Mouse (Mus musculus) gastrocnemius, postnatal 36 days (tissue): ENCODE data around the gene Tgfbr1. TPM values are rescaled to one million over a fixed set of nuclear protein-coding genes. Genes with fewer than 3 reads are reported as not detected.
A peak's percentile ranks its signal among the peaks of the same experiment; 100 is the strongest.
"Not testable (repeated sequence)": the region's sequence is repeated elsewhere in the genome, so short reads cannot be mapped to it uniquely, and the experiment has no call there.

Experiments
- DNase-seq, 2 experiments: peaks; one replicate each; pipeline ENCODE4 v3.0.0; 2022
- intact Hi-C: fragments of 180-260 bp; cut with DNase I; formaldehyde crosslinking; loops from one replicate; pipeline ENCODE4 v1.15.1; 2025
- total RNA-seq, 2 experiments: library from RNA; stranded (reverse); gene quantifications; 2 replicates each; pipeline ENCODE4 v1.2.3; 2021

Gene Tgfbr1
- total RNA-seq, 2 experiments from 2014 or later = 19.1 to 19.2 TPM

DNA sequence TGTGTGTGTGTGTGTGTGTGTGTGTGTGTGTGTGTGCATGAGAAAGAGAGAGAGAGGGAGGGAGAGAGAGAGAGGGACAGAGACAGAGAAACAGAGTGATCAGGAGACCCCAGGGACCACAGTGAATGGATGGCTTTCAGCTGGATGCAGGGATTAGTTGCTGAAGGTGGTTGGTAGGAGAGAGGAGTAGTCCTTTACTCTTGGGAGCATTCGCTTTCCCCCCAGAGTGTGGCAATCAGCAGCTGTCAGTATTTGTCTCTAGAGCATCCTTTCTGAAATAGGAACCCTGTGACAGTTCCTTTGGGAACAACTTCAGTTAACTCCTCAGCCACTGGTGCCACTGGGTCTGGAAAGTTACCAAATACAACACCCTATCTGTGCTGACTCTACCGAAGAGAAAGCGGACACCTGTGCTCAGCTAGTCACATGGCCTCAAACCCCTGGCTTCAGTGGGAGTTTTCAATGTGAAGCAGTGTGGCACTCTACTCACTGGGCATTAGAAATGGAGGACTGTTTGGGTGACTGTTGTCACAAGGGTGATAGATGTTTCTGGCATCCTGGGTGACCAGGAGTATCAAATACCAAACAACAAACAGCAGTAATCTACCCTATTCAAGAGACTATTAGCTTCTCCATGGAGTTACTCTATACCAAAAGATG lies 16.0 kb upstream of the Tgfbr1 start:
- intact Hi-C loops = loop anchor here (2.0 kb wide), 1 partner anchor 40 kb away; no protein-coding TSS in a partner anchor
- DNase-seq = no peak

DNA sequence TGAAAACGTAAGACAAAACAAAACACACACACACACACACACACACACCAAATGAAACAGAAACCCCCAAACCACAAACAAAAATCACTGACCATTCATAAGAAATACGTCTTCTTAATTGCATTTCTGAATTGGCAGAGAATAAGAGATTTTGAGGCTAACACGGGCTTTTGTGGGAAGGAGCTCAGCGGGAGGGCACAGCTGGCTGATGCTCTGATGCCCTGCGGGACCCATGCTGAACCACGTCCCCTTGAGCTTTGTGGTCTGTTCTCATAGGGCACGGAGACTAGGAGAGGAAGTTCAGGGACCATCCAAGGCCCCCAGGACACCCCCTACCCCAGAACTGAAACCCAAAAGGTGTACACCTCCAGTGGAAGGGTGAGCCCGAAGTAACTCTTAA lies 10.4 kb upstream of the Tgfbr1 start:
- no peak for DNase-seq
- intact Hi-C loops = no loop called here

DNA sequence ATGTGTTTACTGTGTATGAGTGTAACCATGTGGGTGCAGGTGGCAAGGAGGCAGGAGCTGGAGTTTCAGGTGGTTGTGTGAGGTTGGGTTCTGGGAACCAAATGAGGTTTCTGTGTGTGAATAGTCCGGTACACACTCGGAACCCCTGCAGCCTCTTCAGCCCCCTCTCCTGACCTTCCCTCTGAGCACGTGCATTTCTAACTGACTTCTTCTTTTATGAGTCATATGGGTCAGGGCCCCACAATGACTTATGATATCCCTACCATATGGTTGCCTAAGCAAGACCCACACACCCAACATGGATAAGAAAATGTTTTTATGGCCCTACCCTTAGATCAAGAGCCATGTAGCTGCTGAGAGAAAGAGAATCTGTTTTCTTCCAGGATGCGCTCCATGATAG lies 6.0 kb upstream of the Tgfbr1 start:
- intact Hi-C loops = no loop called here
- no peak for DNase-seq

DNA sequence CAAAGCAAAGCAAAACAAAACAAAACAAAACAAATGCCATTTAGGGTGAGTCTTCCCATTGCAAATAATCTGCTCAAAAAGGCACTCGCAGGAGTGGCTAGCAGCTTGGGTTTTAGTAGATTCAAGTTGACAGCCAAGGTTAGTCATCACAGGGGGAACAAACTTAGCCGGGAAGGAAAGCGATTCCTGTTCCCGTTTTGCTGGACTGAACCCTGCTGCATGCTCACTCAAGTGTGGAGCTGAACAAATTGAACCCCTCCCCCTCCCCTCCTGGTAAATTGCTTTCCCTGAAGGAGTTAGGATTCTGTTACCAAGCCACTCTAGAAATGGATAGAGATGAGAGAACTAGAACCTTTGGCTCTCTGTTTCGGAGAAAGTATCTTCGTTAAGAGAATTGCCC lies 3.3 kb upstream of the Tgfbr1 start:
- intact Hi-C loops = loop anchor here (5.0 kb wide), 1 partner anchor 48 kb away; no protein-coding TSS in a partner anchor
- no peak for DNase-seq

DNA sequence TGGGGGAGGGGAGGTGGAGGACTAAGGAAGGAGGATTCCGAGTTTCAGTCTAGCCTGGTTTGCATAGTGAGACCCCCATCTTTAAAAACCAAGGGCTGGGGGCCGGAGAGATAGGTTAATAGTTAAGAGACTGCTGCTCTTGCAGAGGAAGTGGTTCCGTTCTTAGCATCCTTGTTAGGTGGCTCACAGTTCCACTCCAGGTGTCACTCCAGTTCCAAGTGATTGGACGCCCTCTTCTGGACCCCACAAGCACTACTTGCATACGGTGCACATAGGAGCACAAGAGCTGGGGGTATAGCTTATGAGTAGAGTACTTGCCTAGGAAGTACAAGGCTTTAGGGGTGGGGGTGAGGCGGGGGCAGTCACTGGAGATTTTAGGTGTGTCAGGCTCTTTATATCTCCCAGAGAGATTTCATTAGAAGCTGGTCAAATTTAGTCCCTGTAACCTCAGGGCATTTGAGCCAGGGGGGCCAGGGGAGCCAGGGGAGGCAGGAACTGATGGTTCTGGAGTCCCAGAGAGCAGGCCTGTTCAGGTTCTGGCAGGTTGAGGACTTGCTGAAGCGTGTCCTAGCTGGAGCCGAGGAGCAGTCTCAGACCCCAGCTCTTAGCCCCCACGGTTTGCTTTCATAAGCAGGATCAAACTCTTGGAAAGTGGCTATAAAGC lies 1.5 kb upstream of the Tgfbr1 start:
- intact Hi-C loops = loop anchor here (2.0 to 5.0 kb wide), 2 partner anchors 46 to 101 kb away; no protein-coding TSS in a partner anchor

DNA sequence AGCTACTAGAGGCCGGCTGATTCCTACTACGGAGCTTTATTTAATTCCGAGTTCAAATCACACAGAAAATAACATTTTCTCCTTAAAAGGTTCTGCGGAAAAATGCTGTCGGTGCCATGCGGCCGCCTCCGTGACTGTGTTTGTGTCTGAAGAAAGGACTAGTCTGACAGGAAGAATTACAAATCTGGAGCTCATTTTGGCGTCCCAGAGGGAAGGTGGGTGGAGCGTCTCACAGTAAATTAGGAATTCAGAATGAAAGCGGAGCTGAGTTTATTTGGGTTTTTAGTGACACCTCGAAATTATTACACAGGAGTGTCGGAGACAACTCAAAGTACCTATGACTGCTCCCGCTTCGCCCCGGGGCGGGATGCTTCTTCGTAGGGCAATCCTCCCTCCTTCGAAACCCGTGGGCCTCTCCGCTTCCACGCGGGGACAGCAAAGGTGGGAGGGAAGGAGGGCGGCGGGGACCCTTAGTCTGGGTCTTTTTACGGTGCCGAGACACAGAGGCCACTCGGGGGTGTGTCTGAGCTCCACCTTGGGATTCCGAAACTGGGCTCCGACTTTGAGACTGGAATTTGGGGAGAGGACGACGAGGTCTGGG lies 861 bp upstream of the Tgfbr1 start:
- intact Hi-C loops = loop anchor here (2.0 to 5.0 kb wide), 2 partner anchors 45 to 101 kb away; no protein-coding TSS in a partner anchor
- peak; percentile 45 to 48 for DNase-seq

More for the DNA sequence above, 1.5 kb upstream of the Tgfbr1 start:
- no peak for DNase-seq

DNA sequence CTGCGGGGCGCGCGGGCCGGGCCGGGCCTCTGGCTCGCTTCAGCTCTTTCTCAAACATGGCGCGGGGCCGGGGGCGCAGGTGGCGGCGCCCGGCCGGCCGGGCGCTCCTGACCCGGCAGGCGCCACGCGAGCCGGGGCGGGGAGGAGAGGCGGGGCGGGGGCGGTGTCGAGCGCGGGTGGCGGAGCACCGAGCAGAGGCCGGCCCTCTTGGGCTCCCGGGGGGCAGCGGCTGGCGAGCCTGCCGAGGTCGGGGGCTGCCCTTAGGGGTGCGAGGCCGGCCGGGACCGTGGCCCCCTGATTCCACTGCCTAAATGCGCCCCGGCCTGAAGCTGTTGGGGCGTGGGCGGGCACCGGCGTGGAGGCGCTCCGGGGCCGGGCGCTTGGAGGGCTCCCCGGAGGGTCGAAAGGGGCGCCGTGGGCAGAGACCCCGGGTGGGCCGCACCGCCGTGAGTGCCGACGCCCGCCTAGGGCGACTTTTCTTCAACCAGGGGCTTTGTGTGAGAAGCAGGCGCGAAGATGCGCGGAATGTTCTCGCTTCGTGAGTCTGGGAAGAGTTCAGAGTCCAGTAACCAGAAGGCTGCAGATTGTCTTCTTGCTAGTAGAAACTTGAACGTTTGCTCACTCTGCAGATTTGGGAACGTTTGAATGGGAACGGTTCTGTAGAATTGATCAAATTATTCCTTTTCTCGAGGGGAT lies 542 bp downstream of the Tgfbr1 start:
- DNase-seq = peak; percentile 31 to 69
- intact Hi-C loops = loop anchor here (2.0 to 5.0 kb wide), 2 partner anchors 44 to 103 kb away; no protein-coding TSS in a partner anchor

DNA sequence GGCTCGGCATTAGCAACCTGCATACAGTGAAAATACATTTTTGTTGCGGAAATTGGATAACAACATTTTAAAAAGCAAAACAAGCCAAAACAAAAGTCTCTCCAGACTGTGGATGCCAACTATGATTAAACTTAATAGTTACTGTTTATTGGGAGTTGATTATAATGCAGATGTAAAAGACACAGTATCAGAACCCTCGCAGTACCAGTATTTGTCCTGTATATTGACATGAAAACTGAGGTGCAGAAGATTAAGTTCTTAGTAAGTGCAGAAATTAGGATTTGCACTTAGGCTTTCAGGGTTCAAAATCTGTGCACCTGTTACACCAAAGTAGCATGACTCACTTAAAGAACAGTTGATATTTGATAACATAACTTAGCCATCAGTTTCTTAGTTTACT lies 1.3 kb downstream of the Tgfbr1 start:
- intact Hi-C loops = loop anchor here (5.0 kb wide), 1 partner anchor 43 kb away; no protein-coding TSS in a partner anchor

DNA sequence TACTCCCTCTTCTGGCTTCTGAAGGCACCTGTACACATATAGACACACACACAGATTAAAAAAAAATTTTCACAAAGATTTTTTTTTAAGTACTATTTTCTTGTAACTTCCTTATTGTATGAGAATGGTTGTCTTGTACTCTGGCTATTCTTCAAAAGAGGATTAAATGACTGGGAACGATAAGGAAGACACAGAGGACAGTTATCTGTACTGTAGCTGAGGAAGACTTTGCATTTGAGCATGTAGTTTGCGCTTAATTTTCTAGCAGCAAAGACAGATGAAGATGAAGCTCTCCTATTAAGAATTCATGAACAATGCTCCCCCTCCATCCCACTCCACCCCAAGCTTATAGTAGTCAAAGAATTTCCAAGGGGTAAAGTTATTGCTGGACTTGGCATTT lies 9.6 kb downstream of the Tgfbr1 start:
- DNase-seq = no peak
- intact Hi-C loops = no loop called here

More for the DNA sequence above, 1.3 kb downstream of the Tgfbr1 start:
- DNase-seq = no peak

DNA sequence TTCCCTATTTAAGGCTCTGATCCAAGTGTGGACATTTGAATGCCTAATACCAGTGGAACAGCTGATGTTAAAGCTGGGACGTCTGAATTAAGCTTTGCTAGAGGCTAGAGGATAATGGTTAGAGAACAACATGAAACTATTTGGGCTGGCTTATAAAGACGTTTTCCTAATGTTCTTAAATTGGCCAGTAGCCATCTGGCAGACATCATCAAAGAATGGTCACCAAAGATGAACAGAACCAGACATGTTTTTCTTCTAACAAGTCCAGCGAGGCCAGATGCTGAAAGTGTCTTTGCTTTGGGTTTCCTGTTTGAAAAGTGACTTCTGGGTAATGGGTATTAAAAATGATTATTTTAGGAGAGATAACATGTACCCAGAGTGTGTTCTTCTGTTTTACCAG lies 10.1 kb downstream of the Tgfbr1 start:
- DNase-seq = no peak
- intact Hi-C loops = no loop called here

DNA sequence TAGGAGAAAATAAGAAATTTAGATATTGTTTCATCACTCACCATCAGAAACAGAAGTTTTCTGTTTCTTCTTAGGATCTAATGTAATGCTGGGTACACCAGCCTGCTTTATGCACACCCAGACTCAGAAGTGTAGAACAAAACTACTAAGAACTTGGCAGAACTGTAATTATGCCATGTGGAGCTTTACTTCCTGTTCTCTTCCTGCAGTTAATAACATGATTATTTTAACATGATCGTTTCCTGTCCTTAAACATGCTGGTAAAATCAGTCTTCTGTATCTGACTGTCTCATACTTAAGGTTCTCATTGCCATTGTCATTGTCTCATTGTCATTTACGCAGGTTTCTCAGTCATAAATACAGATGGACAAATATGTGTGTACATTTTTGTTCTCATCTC lies 15.7 kb downstream of the Tgfbr1 start:
- intact Hi-C loops = no loop called here
- DNase-seq = no peak

DNA sequence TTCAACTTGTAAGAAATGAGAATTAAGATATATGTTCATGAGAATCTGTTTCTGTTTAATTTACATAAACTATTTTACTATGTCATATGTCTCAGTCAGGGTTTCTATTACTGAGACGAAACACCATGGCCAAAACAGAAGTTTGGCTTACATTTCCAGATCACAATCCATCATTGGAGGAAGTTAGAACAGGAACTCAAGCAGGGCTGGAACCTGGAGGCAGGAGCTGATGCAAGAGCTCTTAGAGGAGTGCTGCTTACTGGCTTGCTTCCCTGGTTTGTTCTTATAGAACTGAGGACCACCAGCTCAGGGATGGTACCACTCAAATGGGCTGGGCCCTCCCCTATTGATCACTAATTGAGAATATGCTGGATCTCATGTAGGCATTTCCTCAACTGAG lies 25.7 kb downstream of the Tgfbr1 start:
- intact Hi-C loops = no loop called here
- no peak for DNase-seq

DNA sequence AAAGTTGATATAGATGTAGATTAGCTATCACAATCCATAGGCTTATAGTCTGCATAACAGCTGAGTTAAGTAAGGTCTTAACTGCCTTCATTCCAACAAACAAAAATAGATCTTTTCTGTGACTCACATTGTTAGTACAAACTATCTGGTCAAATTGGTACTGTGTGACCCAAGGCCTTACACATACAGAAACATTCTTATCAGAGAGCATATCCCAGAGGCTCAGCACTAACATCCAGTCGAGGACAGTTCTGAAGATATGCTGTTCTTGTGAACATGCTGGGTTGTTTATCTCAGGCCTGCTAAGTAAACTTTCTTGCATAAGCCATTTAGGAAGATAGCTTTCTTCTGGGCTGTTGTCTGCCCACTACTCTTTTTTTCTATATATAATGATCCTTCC lies 29.4 kb downstream of the Tgfbr1 start:
- DNase-seq = no peak

DNA sequence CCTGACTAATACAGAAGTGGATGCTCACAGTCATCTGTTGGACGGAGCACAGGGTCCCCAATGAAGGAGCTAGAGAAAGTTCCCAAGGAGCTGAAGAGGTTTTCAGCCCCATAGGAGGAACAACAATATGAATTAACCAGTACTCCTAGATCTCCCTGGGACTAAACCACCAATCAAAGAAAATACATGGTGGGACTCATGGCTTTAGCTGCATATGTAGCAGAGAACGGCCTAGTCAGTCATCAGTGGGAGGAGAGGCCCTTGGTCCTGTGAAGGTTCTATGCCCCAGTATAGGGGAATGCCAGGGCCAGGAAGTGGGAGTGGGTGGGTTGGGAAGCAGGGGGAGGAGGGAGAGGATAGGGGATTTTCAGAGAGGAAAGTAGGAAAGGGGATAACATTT lies 38.9 kb downstream of the Tgfbr1 start:
- DNase-seq, intact Hi-C loops: not testable (repeated sequence)

More for the DNA sequence above, 29.4 kb downstream of the Tgfbr1 start:
- intact Hi-C loops = no loop called here

DNA sequence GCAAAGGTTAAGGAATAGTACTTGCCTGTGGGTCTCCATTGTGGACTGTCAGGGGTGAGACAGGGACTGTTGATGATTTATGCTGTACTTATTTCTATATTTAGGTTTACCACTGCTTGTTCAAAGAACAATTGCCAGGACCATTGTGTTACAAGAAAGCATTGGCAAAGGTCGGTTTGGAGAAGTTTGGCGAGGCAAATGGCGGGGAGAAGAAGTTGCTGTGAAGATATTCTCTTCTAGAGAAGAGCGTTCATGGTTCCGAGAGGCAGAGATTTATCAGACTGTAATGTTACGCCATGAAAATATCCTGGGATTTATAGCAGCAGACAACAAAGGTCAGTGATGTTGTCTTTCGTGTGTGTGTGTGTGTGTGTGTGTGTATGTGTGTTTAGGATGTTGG lies 43.2 kb downstream of the Tgfbr1 start:
- no peak for DNase-seq
- intact Hi-C loops = loop anchor here (5.0 kb wide), 2 partner anchors 44 to 274 kb away; partner anchors contain the start of gene Tgfbr1

DNA sequence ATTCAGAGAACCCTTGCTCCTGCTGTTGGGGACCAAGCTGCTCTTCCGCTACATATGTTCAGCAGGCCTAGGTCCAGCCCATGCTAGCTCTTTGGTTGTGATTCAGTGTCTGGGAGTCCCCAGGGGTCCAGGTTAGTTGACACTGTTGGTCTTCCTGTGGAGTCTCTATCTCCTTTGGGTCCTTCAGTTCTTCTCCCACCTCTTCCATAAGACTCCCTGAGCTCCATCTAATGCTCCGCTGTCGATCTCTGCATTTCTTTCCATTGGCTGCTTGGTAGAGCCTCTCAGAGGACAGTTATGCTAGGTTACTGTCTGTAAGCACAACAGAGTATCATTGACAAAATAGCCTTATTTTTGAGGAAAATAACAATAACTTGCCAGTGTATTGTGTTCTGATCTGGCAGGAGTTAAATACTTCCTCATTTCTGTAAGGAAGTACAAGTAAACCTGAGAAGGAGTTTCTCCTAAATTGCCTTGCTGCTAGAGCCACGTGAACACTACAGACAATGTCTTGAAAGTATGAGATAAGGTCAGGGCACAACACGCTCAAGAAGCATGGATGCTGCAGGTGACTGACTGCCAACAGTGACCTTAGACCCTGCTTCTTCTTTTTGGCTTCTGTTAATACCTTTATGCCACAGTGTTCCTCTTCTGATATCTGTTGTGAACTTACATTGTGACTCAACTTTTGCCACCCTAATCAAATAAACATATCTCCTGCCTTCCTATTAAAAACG lies 45.1 kb downstream of the Tgfbr1 start:
- intact Hi-C loops = loop anchor here (5.0 kb wide), 2 partner anchors 46 to 276 kb away; partner anchors contain the start of gene Tgfbr1
- DNase-seq = no peak

DNA sequence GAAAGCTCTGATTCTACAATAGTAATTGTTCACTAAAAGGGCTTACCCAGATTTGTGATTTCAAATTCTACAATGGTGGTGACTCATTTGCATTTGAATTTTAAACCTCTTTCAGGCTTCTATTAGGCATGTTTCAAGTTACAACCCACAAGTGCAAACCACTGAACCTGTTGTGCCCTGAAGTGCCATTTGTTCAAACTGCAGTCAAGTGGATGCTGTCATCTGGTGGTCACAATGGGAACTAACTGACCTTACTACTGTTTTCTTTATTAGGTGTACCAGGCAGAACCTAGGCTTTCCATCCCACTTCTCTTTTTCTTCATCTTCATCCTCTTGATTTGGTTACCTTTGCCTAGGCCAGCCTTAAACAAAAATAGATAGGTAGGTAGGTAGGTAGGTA lies 46.8 kb downstream of the Tgfbr1 start:
- DNase-seq = no peak
- intact Hi-C loops = loop anchor here (1.0 to 5.0 kb wide), 3 partner anchors 48 to 278 kb away; partner anchors contain the start of gene Tgfbr1

DNA sequence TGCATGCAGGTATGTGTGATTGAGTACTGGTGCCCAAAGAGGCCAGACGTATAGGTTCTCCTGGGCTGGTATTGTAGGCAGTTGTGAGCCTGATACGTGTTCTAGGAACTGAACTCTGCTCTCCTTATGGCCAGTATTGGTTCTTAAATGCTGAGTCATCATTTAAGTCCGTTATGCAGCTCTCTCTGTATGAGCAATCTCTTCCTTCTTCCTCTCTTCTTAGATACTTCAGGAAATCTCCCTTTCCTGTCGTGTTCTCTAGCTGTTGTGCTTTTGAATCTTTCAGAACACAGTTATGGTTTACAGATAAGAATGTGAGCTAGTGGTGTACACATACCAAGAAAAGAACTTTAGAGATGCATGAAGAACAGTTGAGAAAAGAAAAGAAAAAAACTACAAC lies 47.3 kb downstream of the Tgfbr1 start:
- intact Hi-C loops = loop anchor here (1.0 kb wide), 1 partner anchor 148 kb away; no protein-coding TSS in a partner anchor
- DNase-seq = no peak

DNA sequence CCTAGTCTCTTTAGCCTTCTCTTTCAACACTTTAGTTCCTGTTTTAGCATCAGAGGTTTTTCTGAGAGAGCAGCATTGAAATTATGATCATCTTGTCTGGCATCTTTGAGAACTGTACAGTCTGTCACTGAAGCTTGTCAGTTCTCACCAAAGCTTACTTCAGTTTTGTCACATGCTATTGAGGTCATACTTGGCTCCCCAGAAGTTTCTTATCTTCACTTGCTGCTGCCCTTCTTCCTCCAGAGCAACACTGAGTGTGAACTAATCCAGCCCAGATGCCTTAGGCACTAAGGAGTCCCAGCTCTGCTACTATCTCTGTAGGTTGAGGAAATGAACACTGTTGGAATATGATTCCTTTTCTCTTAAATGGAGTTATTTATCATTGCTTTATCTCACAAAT lies 49.2 kb downstream of the Tgfbr1 start:
- intact Hi-C loops = no loop called here
- DNase-seq = no peak

DNA sequence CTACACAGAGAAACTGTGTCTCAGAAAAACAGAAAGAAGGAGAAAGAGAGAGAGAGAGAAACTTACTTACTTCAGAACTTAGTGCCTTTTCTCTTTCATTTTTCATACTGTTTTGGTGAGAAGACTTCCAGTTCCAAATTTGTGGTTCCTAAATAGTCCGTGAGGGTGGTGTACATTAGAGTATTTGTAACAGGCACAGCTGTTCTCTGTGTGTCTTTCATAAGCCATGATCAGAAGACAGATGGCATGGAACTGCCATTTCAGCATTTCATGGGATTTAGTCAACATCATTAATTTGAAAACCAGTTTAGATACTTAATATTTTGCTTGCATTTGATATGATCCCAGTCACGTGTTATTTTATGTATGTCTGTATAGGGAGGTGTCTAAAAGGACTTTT lies 51.5 kb downstream of the Tgfbr1 start:
- intact Hi-C loops = no loop called here

More for the DNA sequence above, 51.5 kb downstream of the Tgfbr1 start:
- no peak for DNase-seq
